Mouse (Mus musculus) liver, embryonic 11.5 days (tissue): ENCODE results near the gene Snx3. TPM values are rescaled to one million over a fixed set of nuclear protein-coding genes. Genes with fewer than 3 reads are reported as not detected.

Source experiments
- ATAC-seq: fragments of 200-750 bp; cut with Nextera tagmentation; replicated peaks from 2 replicates; pipeline ENCODE4 v1.8.0; 2017; ENCODE audit warnings: moderate number of reproducible peaks, mild to moderate bottlenecking, moderate TSS enrichment, moderate library complexity; ENCODE audit not compliant: low FRiP score
- DNase-seq: peaks from one replicate; pipeline ENCODE4 v3.0.0-alpha.2; 2017; ENCODE audit warnings: low spot score
- H3K27ac ChIP-seq: fragments of 300-500 bp; sonication (generic); 2 replicates; pipeline ENCODE4 v1.5.1; 2014; ENCODE audit warnings: mild to moderate bottlenecking, low read depth, low read length, control low read depth
- H3K27me3 ChIP-seq: fragments of 300-500 bp; sonication (generic); replicated peaks from 2 replicates; pipeline ENCODE4 v1.6.1; 2014; ENCODE audit warnings: low read length, mixed read lengths; ENCODE audit not compliant: control insufficient read depth, insufficient read depth
- H3K36me3 ChIP-seq: fragments of 300-500 bp; sonication (generic); 2 replicates; pipeline ENCODE4 v1.6.1; 2014; ENCODE audit warnings: mild to moderate bottlenecking, low read length, moderate library complexity, mixed read lengths; ENCODE audit not compliant: control insufficient read depth, insufficient read depth
- H3K4me1 ChIP-seq: fragments of 300-500 bp; sonication (generic); replicated peaks from 2 replicates; pipeline ENCODE4 v1.6.1; 2014; ENCODE audit warnings: low read length, mixed read lengths; ENCODE audit not compliant: control insufficient read depth, insufficient read depth
- H3K4me2 ChIP-seq: fragments of 300-500 bp; sonication (generic); 2 replicates; pipeline ENCODE4 v1.6.1; 2014; ENCODE audit warnings: mild to moderate bottlenecking, control low read depth, moderate library complexity
- H3K4me3 ChIP-seq: fragments of 300-500 bp; sonication (generic); 2 replicates; pipeline ENCODE4 v1.5.1; 2014; ENCODE audit warnings: low read depth, low read length, control low read depth
- H3K9ac ChIP-seq: fragments of 300-500 bp; sonication (generic); 2 replicates; pipeline ENCODE4 v1.6.1; 2014; ENCODE audit warnings: low read depth, low read length, control low read depth
- H3K9me3 ChIP-seq: fragments of 300-500 bp; sonication (generic); 2 replicates; pipeline ENCODE4 v1.6.1; 2016; ENCODE audit warnings: low read length, inconsistent platforms, mixed read lengths; ENCODE audit not compliant: control insufficient read depth
- WGBS: fragments of 180-500 bp; shearing (Covaris S2); extraction: QIAGEN DNeasy Blood & Tissue Kit; methylation state at CpG from one replicate; pipeline ENCODE4 v1.1.7; 2014; 5-methylcytosine and 5-hydroxymethylcytosine counted together
- polyA plus RNA-seq: library from polyadenylated mRNA; unstranded; fragments of >200 nt; fragmentation: Nextera tagmentation; extraction: Ambion mirVana; gene quantifications from 2 replicates; pipeline ENCODE4 v1.2.1, GENCODE M21; 2014

The Snx3 gene
- 355 and 358 TPM in 2 replicates for polyA plus RNA-seq

GRCm38 (mm10) chr10:42501775-42502348 is at the start of gene Snx3:
TSS of gene Snx3 (plus strand) at chr10:42502030.
- H3K9ac ChIP-seq: peak within 1 kb of the TSS; percentile 99
- ATAC-seq: peak; percentile 95
- no peaks in the 10 kb centered on the region; the same call in 1 of the 2 replicates for H3K36me3 ChIP-seq
- H3K4me2 ChIP-seq: peak within 1 kb of the TSS; percentile 90
- under 1% methylated on average over 68 of the region's 68 CpGs for WGBS
- peak within 1 kb of the TSS; percentile 95 for H3K4me3 ChIP-seq
- peaks cover 16% of the 10 kb centered on the region for H3K4me1 ChIP-seq
- H3K9me3 ChIP-seq: no peaks in the 10 kb centered on the region
- H3K27ac ChIP-seq: peak within 1 kb of the TSS; percentile 98
- peak; percentile 94 for DNase-seq
- H3K27me3 ChIP-seq: no peaks in the 10 kb centered on the region

GRCm38 (mm10) chr10:42454266-42454665 is 47.6 kb upstream of the Snx3 start:
- DNase-seq: no peak
- no peaks in the 10 kb centered on the region for H3K27me3 ChIP-seq
- H3K4me2 ChIP-seq: no peak overlapping the region
- H3K27ac ChIP-seq: no peak overlapping the region
- no peak overlapping the region for H3K4me3 ChIP-seq
- no peaks in the 10 kb centered on the region; the same call in 1 of the 2 replicates for H3K36me3 ChIP-seq
- peaks cover 1% of the 10 kb centered on the region for H3K9me3 ChIP-seq
- no peaks in the 10 kb centered on the region for H3K4me1 ChIP-seq
- 78% methylated on average over 11 of the region's 11 CpGs for WGBS
- H3K9ac ChIP-seq: no peak overlapping the region
- ATAC-seq: no peak

DNA sequence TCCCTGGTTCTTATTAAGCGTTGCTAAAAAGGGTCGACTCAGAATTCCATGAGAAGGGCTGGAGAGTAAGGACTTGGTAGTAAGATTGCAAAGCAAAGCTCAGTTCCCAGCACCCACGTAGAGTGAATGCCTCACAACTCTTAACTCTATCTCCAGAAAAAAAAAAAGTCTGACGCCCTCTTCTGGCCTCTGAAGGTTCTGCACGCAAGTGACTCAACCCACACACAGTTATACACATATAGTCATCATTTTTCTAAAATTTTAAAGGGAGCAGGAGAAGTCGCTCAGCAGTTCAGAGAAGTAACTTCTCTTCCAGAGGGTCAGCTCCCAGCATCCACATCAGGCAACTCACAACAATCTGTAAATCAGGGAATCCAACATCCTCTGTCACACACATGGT is 47.1 kb upstream of the Snx3 start:
- no peak overlapping the region for H3K4me2 ChIP-seq
- no peaks in the 10 kb centered on the region; the same call in 1 of the 2 replicates for H3K36me3 ChIP-seq
- H3K9me3 ChIP-seq: peaks cover 3% of the 10 kb centered on the region
- WGBS: 84% methylated on average over 6 of the region's 6 CpGs
- no peaks in the 10 kb centered on the region for H3K27me3 ChIP-seq
- no peaks in the 10 kb centered on the region for H3K4me1 ChIP-seq
- no peak overlapping the region for H3K27ac ChIP-seq
- no peak for DNase-seq
- no peak overlapping the region for H3K9ac ChIP-seq
- H3K4me3 ChIP-seq: no peak overlapping the region
- no peak for ATAC-seq

DNA sequence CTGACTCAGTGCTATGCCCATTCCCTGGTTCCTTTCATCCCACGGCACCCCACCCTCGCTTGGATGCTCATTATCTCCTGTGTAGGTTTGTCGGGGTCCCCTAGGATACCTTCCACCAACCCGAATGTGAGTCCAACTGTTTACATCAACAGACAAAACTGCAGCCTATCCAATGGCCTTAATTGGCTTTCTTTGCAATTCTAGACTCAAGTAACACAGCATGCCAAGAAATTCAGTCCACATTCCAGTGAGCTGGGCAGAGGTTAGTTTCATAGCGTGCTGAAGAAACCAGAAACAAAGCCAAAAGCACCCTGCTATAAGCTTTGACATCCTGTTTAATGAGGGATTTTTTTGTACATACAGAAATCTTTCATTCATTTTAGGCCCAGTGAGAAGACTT is 45.8 kb upstream of the Snx3 start:
- 80% methylated on average over 5 of the region's 5 CpGs for WGBS

GRCm38 (mm10) chr10:42457557-42458191 is 44.2 kb upstream of the Snx3 start:
- DNase-seq (no peak), ATAC-seq (no peak)
- Histone ChIP-seq H3K27ac (no peak overlapping the region), H3K4me1 (no peaks in the 10 kb centered on the region), H3K36me3 (no peaks in the 10 kb centered on the region; the same call in 1 of the 2 replicates), H3K9me3 (peaks cover 3% of the 10 kb centered on the region), H3K4me2 (no peak overlapping the region), H3K4me3 (no peak overlapping the region), H3K27me3 (no peaks in the 10 kb centered on the region), H3K9ac (no peak overlapping the region)
- 66% methylated on average over 9 of the region's 9 CpGs for WGBS

More for the DNA sequence above, 45.8 kb upstream of the Snx3 start:
- H3K4me3 ChIP-seq: no peak overlapping the region
- peaks cover 3% of the 10 kb centered on the region for H3K9me3 ChIP-seq
- no peaks in the 10 kb centered on the region for H3K27me3 ChIP-seq
- H3K36me3 ChIP-seq: no peaks in the 10 kb centered on the region; the same call in 1 of the 2 replicates
- H3K4me1 ChIP-seq: no peaks in the 10 kb centered on the region
- ATAC-seq (no peak), DNase-seq (no peak)
- no peak overlapping the region for H3K9ac ChIP-seq
- H3K27ac ChIP-seq: no peak overlapping the region
- H3K4me2 ChIP-seq: no peak overlapping the region

GRCm38 (mm10) chr10:42464224-42464623 is 37.6 kb upstream of the Snx3 start:
- Histone ChIP-seq H3K4me3 (no peak overlapping the region), H3K27me3 (no peaks in the 10 kb centered on the region), H3K27ac (no peak overlapping the region), H3K4me1 (peaks cover 8% of the 10 kb centered on the region), H3K36me3 (no peaks in the 10 kb centered on the region; the same call in 1 of the 2 replicates), H3K4me2 (no peak overlapping the region), H3K9ac (no peak overlapping the region), H3K9me3 (peaks cover 2% of the 10 kb centered on the region)
- DNase-seq: no peak
- no peak; the same call in 1 of the 2 replicates for ATAC-seq
- WGBS: 40% methylated on average over 5 of the region's 5 CpGs

DNA sequence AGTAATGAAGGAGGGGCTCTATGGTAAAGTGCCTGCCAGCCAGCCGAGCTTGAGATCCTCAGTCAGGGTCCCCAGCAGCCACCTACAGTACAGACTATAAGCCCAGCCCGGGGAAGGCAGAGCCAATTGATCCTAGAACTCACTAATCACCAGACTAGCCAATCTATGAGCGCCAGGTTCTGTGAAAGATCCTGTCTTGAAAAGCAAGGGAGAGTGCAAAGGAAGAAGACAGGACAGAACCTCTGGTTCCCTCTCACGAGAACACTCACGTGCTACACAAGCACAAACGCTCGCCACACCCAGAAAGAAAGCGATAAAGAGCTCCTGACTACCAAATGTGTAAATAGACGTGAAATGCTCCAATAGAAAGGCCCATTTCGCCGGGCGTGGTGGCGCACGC is 37.0 kb upstream of the Snx3 start:
- Histone ChIP-seq H3K27me3 (no peaks in the 10 kb centered on the region), H3K4me1 (peaks cover 8% of the 10 kb centered on the region), H3K4me2 (no peak overlapping the region), H3K9me3 (no peaks in the 10 kb centered on the region), H3K9ac (no peak overlapping the region), H3K36me3 (no peaks in the 10 kb centered on the region; the same call in 1 of the 2 replicates), H3K27ac (no peak overlapping the region), H3K4me3 (no peak overlapping the region)
- no peak for ATAC-seq
- no peak for DNase-seq
- 68% methylated on average over 14 of the region's 14 CpGs for WGBS

- H3K36me3 ChIP-seq: peaks cover 8% of the 10 kb centered on the region; the same call in 1 of the 2 replicates
- H3K4me1 ChIP-seq: peaks cover 22% of the 10 kb centered on the region
- H3K9ac ChIP-seq: no peak overlapping the region
- ATAC-seq (no peak), DNase-seq (no peak)
- no peaks in the 10 kb centered on the region for H3K27me3 ChIP-seq
- no peak overlapping the region for H3K27ac ChIP-seq
- H3K4me3 ChIP-seq: no peak overlapping the region
- WGBS: 76% methylated on average over 6 of the region's 6 CpGs
- H3K4me2 ChIP-seq: no peak overlapping the region
- no peaks in the 10 kb centered on the region for H3K9me3 ChIP-seq
Observed at GRCm38 (mm10) chr10:42474946-42475514, 26.8 kb upstream of the Snx3 start.
